Mouse (Mus musculus): Measurements from ENCODE around the gene Carmil1.

GRCm38 (mm10) chr13:24104016-24104415 is 176.6 kb downstream of the Carmil1 start:
- TF ChIP-seq TAL1 (IDR thresholded peaks at IDR 0.05; ENCODE audit: low read length) (no peak), GATA1 (IDR thresholded peaks at IDR 0.05; ENCODE audit: low read length) (no peak)

Measured in erythroblast, embryonic 14.5 days (primary cell).